Mouse (Mus musculus) CH12.LX (cell line): ENCODE measurements around the gene Oxsr1. TPM values are rescaled to one million over a fixed set of nuclear protein-coding genes. Genes with fewer than 3 reads are reported as not detected.

ENCODE experiments used
- DNase-seq: peaks from one replicate; pipeline ENCODE4 v3.0.0-alpha.2; 2013; ENCODE audit errors: extremely low read depth
- H3K27ac ChIP-seq: 2 replicates; pipeline ENCODE4 v1.5.1; 2012; ENCODE audit warnings: low read depth, mild to moderate bottlenecking, control low read depth, moderate library complexity; ENCODE audit not compliant: insufficient read depth
- H3K27me3 ChIP-seq: replicated peaks from 2 replicates; pipeline ENCODE3; 2012; ENCODE audit warnings: inconsistent platforms
- H3K36me3 ChIP-seq, 2 experiments: replicated peaks in 1 of 2; 2 replicates each; pipeline versions ENCODE3 to v1.6.1; 2012; ENCODE audit warnings: inconsistent platforms in 1 of 2, low read length in 1 of 2, mild to moderate bottlenecking in 1 of 2, mixed read lengths in 1 of 2, moderate library complexity in 1 of 2; ENCODE audit not compliant: control insufficient read depth in 1 of 2, insufficient read depth in 1 of 2
- H3K4me1 ChIP-seq, 2 experiments: 2 replicates each; pipeline ENCODE4 v1.6.1; 2012; ENCODE audit warnings: inconsistent platforms in 1 of 2, moderate library complexity in 1 of 2; ENCODE audit not compliant: insufficient read depth in 2 of 2, control insufficient read depth in 1 of 2
- H3K4me2 ChIP-seq: 2 replicates; pipeline ENCODE4 v1.6.1; 2012; ENCODE audit warnings: low read depth, mild to moderate bottlenecking, control low read depth; ENCODE audit not compliant: poor library complexity, insufficient read depth, severe bottlenecking
- H3K4me3 ChIP-seq, 3 experiments: fragments of 150-350 bp in 1 of 3; sonication (generic) in 1 of 3; replicated peaks in 1 of 3; 2 replicates each; pipeline versions ENCODE3 to v1.5.1; 2011 to 2012; ENCODE audit warnings: low read depth in 2 of 3, low read length in 2 of 3, mild to moderate bottlenecking in 2 of 3, moderate library complexity in 2 of 3, control low read depth in 1 of 3, improper control_type of control experiment in 1 of 3, inconsistent platforms in 1 of 3, mixed read lengths in 1 of 3; ENCODE audit not compliant: poor library complexity in 1 of 3
- H3K79me2 ChIP-seq: replicated peaks from 2 replicates; pipeline ENCODE4 v1.6.1; 2012; ENCODE audit warnings: mild to moderate bottlenecking, moderate library complexity; ENCODE audit not compliant: control insufficient read depth, poor library complexity, insufficient read depth, severe bottlenecking; ENCODE audit errors: extremely low read depth
- H3K9ac ChIP-seq: 2 replicates; pipeline ENCODE4 v1.6.1; 2012; ENCODE audit warnings: low read depth, mild to moderate bottlenecking, control low read depth, moderate library complexity; ENCODE audit not compliant: insufficient read depth
- H3K9me3 ChIP-seq: replicated peaks from 2 replicates; pipeline ENCODE3; 2012; ENCODE audit warnings: low read length, inconsistent platforms, mixed read lengths
- CHD1 ChIP-seq: IDR thresholded peaks from 2 replicates; pipeline ENCODE4 v1.6.1; 2012; ENCODE audit warnings: low read depth, low read length, improper control_type of control experiment, inconsistent platforms
- CHD2 ChIP-seq: IDR thresholded peaks from 2 replicates; pipeline ENCODE4 v1.6.1; 2011; ENCODE audit warnings: low read length, improper control_type of control experiment
- E2F4 ChIP-seq: IDR thresholded peaks from 2 replicates; pipeline ENCODE4 v1.6.1; 2011; ENCODE audit warnings: low read depth, low read length, improper control_type of control experiment; ENCODE audit not compliant: insufficient replicate concordance
- ELF1 ChIP-seq: IDR thresholded peaks from 2 replicates; pipeline ENCODE4 v1.6.1; 2014; ENCODE audit warnings: low read depth, mild to moderate bottlenecking, inconsistent platforms, low read length, improper control_type of control experiment
- ETS1 ChIP-seq: conservative IDR thresholded peaks from 2 replicates; pipeline ENCODE4 v1.6.1; 2012; ENCODE audit warnings: low read depth, mild to moderate bottlenecking, inconsistent platforms, low read length, improper control_type of control experiment, moderate library complexity
- GABPA ChIP-seq: IDR thresholded peaks from 2 replicates; pipeline ENCODE4 v1.6.1; 2012; ENCODE audit warnings: low read depth, low read length, improper control_type of control experiment, inconsistent platforms; ENCODE audit not compliant: insufficient replicate concordance
- IRF4 ChIP-seq: IDR thresholded peaks from 2 replicates; pipeline ENCODE4 v1.6.1; 2014; ENCODE audit warnings: low read depth, mild to moderate bottlenecking, inconsistent platforms, low read length, improper control_type of control experiment
- JUN ChIP-seq: IDR thresholded peaks from 2 replicates; pipeline ENCODE4 v1.6.1; 2011; ENCODE audit warnings: low read depth, mild to moderate bottlenecking, low read length, improper control_type of control experiment, moderate library complexity; ENCODE audit not compliant: insufficient read depth
- JUND ChIP-seq: conservative IDR thresholded peaks from 2 replicates; pipeline ENCODE4 v1.6.1; 2011; ENCODE audit warnings: low read depth, low read length, improper control_type of control experiment
- KAT2A ChIP-seq: IDR thresholded peaks from 2 replicates; pipeline ENCODE4 v1.6.1; 2012; ENCODE audit warnings: low read length, improper control_type of control experiment, inconsistent platforms; ENCODE audit not compliant: insufficient replicate concordance
- MAZ ChIP-seq: IDR thresholded peaks from 2 replicates; pipeline ENCODE4 v1.6.1; 2012; ENCODE audit warnings: low read depth, mild to moderate bottlenecking, inconsistent platforms, low read length, improper control_type of control experiment, moderate library complexity
- MXI1 ChIP-seq: IDR thresholded peaks from 2 replicates; pipeline ENCODE4 v1.6.1; 2011; ENCODE audit warnings: mild to moderate bottlenecking, low read depth, low read length, improper control_type of control experiment
- MYC ChIP-seq: IDR thresholded peaks from 2 replicates; pipeline ENCODE4 v1.6.1; 2011; ENCODE audit warnings: low read depth, mild to moderate bottlenecking, improper control_type of control experiment, low read length
- NELFE ChIP-seq: IDR thresholded peaks from 2 replicates; pipeline ENCODE4 v1.6.1; 2011; ENCODE audit warnings: low read depth, low read length, improper control_type of control experiment
- PAX5 ChIP-seq: IDR thresholded peaks from 2 replicates; pipeline ENCODE4 v1.6.1; 2012; ENCODE audit warnings: low read length, inconsistent platforms, mixed read lengths
- POLR2A ChIP-seq: IDR thresholded peaks from 2 replicates; pipeline ENCODE4 v1.6.1; 2011; ENCODE audit warnings: low read depth, mild to moderate bottlenecking, improper control_type of control experiment, low read length
- RAD21 ChIP-seq: IDR thresholded peaks from 2 replicates; pipeline ENCODE4 v1.6.1; 2011; ENCODE audit warnings: low read depth, mild to moderate bottlenecking, low read length, improper control_type of control experiment, moderate library complexity
- SIN3A ChIP-seq: IDR thresholded peaks from 2 replicates; pipeline ENCODE4 v1.6.1; 2012; ENCODE audit warnings: low read length, improper control_type of control experiment, inconsistent platforms
- SMC3 ChIP-seq: IDR thresholded peaks from 2 replicates; pipeline ENCODE4 v1.6.1; 2011; ENCODE audit warnings: low read depth, low read length, improper control_type of control experiment
- UBTF ChIP-seq: IDR thresholded peaks from 2 replicates; pipeline ENCODE4 v1.6.1; 2012; ENCODE audit warnings: low read depth, mild to moderate bottlenecking, inconsistent platforms, low read length, improper control_type of control experiment, moderate library complexity
- USF2 ChIP-seq: conservative IDR thresholded peaks from 2 replicates; pipeline ENCODE4 v1.6.1; 2011; ENCODE audit warnings: low read depth, low read length, improper control_type of control experiment
- ZC3H11A ChIP-seq: IDR thresholded peaks from 2 replicates; pipeline ENCODE4 v1.6.1; 2012; ENCODE audit warnings: low read depth, mild to moderate bottlenecking, inconsistent platforms, low read length, improper control_type of control experiment
- ZKSCAN1 ChIP-seq: IDR thresholded peaks from 2 replicates; pipeline ENCODE4 v1.6.1; 2012; ENCODE audit warnings: low read depth, inconsistent platforms, low read length, improper control_type of control experiment, borderline replicate concordance
- ZMIZ1 ChIP-seq: IDR thresholded peaks from 2 replicates; pipeline ENCODE4 v1.6.1; 2012; ENCODE audit warnings: low read depth, mild to moderate bottlenecking, inconsistent platforms, low read length, improper control_type of control experiment
- ZNF384 ChIP-seq: IDR thresholded peaks from 2 replicates; pipeline ENCODE4 v1.6.1; 2012; ENCODE audit warnings: low read depth, low read length, improper control_type of control experiment, inconsistent platforms
- dilution Hi-C: fragments of 300-500 bp; cut with MboI; formaldehyde crosslinking; loops from 2 replicates; pipeline ENCODE4 v1.14.3; 2020; ENCODE audit warnings: low sequenced_read_pairs; ENCODE audit not compliant: extremely low pct_unique_long_range_greater_than_20kb, extremely low pct_ligation_motif_present
- in situ Hi-C: fragments of 300-500 bp; cut with MboI; formaldehyde crosslinking; loops from 3 replicates; pipeline ENCODE4 v1.14.3; 2019; ENCODE audit warnings: low sequenced_read_pairs, low pct_ligation_motif_present, low pct_unique_long_range_greater_than_20kb, mixed read lengths
- polyA plus RNA-seq: library from polyadenylated mRNA; unstranded; fragments of >175 nt; gene quantifications from 2 replicates; pipeline ENCODE4 v1.2.1, GENCODE M21; 2012; ENCODE audit warnings: low read depth; ENCODE audit not compliant: insufficient read length
- total RNA-seq, 2 experiments: library from RNA; depleted of rRNA; stranded (reverse); fragments of 300-350 nt in 1 of 2; fragments of >200 nt in 1 of 2; gene quantifications; 2 replicates each; pipeline ENCODE4 v1.2.3; 2012 to 2014

Gene Oxsr1
- total and polyA plus RNA-seq, 3 experiments = 22.1 to 36.1 (median 33.3) TPM

- H3K9me3 ChIP-seq = no peaks in the 10 kb centered on the region
- peaks cover 0 to 27% of the 10 kb centered on the region in 2 experiments for H3K36me3 ChIP-seq
- H3K27ac ChIP-seq = no peak overlapping the region
- no peak for DNase-seq
- H3K4me3 ChIP-seq = no peak overlapping the region
- in situ Hi-C loops = no loop called here
- dilution Hi-C loops = no loop called here
- peaks cover 11% of the 10 kb centered on the region for H3K79me2 ChIP-seq
- H3K9ac ChIP-seq = no peak overlapping the region
- no peaks in the 10 kb centered on the region for H3K27me3 ChIP-seq
- 0 out of 4 replicates have a peak, but pooled peaks cover 0 to 5% of the 10 kb centered on the region in 2 experiments for H3K4me1 ChIP-seq
- no peak overlapping the region for H3K4me2 ChIP-seq
- TF ChIP-seq IRF4 (no peak), POLR2A (no peak), ZC3H11A (no peak), ZMIZ1 (no peak), UBTF (no peak)
Measured at GRCm38 (mm10) chr9:119309067-119309466, 13.2 kb downstream of the Oxsr1 start.

- Histone ChIP-seq H3K9ac (no peak overlapping the region), H3K4me3 (no peak overlapping the region), H3K9me3 (no peaks in the 10 kb centered on the region), H3K27ac (no peak overlapping the region), H3K4me2 (no peak overlapping the region), H3K36me3 (peaks cover 8 to 36% of the 10 kb centered on the region in 2 experiments), H3K79me2 (peaks cover 5% of the 10 kb centered on the region), H3K27me3 (no peaks in the 10 kb centered on the region), H3K4me1 (no peaks in the 10 kb centered on the region)
- DNase-seq = no peak
- in situ Hi-C loops = no loop called here
- TF ChIP-seq ZKSCAN1 (no peak), NELFE (no peak), POLR2A (no peak), UBTF (no peak), ZNF384 (no peak), CHD2 (no peak), E2F4 (no peak), GABPA (no peak), KAT2A (no peak)
- dilution Hi-C loops = no loop called here
Measured at GRCm38 (mm10) chr9:119305863-119306262, 16.4 kb downstream of the Oxsr1 start.

- no peak overlapping the region for H3K4me2 ChIP-seq
- no peak overlapping the region for H3K27ac ChIP-seq
- no peak for DNase-seq
- no peaks in the 10 kb centered on the region for H3K4me1 ChIP-seq
- dilution Hi-C loops = no loop called here
- TF ChIP-seq ZKSCAN1 (no peak), RAD21 (no peak), MYC (no peak), MAZ (no peak), SMC3 (no peak), PAX5 (no peak), MXI1 (no peak), JUN (no peak), ETS1 (no peak), UBTF (no peak), E2F4 (no peak), CHD1 (no peak), JUND (no peak), SIN3A (no peak), USF2 (no peak), ELF1 (no peak)
- no peaks in the 10 kb centered on the region for H3K27me3 ChIP-seq
- no peak overlapping the region for H3K9ac ChIP-seq
- in situ Hi-C loops = no loop called here
- H3K9me3 ChIP-seq = no peaks in the 10 kb centered on the region
- no peak overlapping the region for H3K4me3 ChIP-seq
- no peaks in the 10 kb centered on the region; the same call in 1 of the 2 replicates for H3K79me2 ChIP-seq
- H3K36me3 ChIP-seq = peaks cover 5 to 47% of the 10 kb centered on the region in 2 experiments
Measured at GRCm38 (mm10) chr9:119298563-119298962, 23.7 kb downstream of the Oxsr1 start.
